Mouse (Mus musculus) hindbrain, postnatal 0 days (tissue): ENCODE results near the gene Btg2. TPM values are rescaled to one million over a fixed set of nuclear protein-coding genes. Genes with fewer than 3 reads are reported as not detected.

ENCODE experiments used
- ATAC-seq: fragments of 200-750 bp; cut with Nextera tagmentation; 2 replicates; pipeline ENCODE4 v1.8.0; 2017; ENCODE audit warnings: mild to moderate bottlenecking, moderate TSS enrichment, moderate library complexity
- DNase-seq: peaks from one replicate; pipeline ENCODE4 v3.0.0-alpha.2; 2015; ENCODE audit warnings: low spot score
- H3K27ac ChIP-seq: fragments of 300-500 bp; sonication (generic); 2 replicates; pipeline ENCODE4 v1.5.1; 2014; ENCODE audit warnings: mild to moderate bottlenecking
- H3K27me3 ChIP-seq: fragments of 300-500 bp; sonication (generic); 2 replicates; pipeline ENCODE4 v1.6.1; 2014; ENCODE audit warnings: low read length, mixed read lengths; ENCODE audit not compliant: insufficient read depth
- H3K36me3 ChIP-seq: fragments of 300-500 bp; sonication (generic); 2 replicates; pipeline ENCODE4 v1.6.1; 2014; ENCODE audit warnings: low read length, mixed read lengths; ENCODE audit not compliant: insufficient read depth
- H3K4me1 ChIP-seq: fragments of 300-500 bp; sonication (generic); 2 replicates; pipeline ENCODE4 v1.6.1; 2014; ENCODE audit warnings: antibody characterized with exemption, low read length, mixed read lengths; ENCODE audit not compliant: insufficient read depth
- H3K4me2 ChIP-seq: fragments of 300-500 bp; sonication (generic); 2 replicates; pipeline ENCODE4 v1.6.1; 2014; ENCODE audit warnings: low read depth, mild to moderate bottlenecking, low read length, moderate library complexity, mixed read lengths
- H3K4me3 ChIP-seq: fragments of 300-500 bp; sonication (generic); 2 replicates; pipeline ENCODE4 v1.5.1; 2014; ENCODE audit warnings: low read length
- H3K9ac ChIP-seq: fragments of 300-500 bp; sonication (generic); replicated peaks from 2 replicates; pipeline ENCODE4 v1.6.1; 2014; ENCODE audit warnings: mild to moderate bottlenecking, low read length, moderate library complexity, mixed read lengths
- H3K9me3 ChIP-seq: fragments of 300-500 bp; sonication (generic); 2 replicates; pipeline ENCODE4 v1.6.1; 2016; ENCODE audit warnings: low read length, mixed read lengths
- CTCF ChIP-seq: IDR thresholded peaks from 2 replicates; pipeline ENCODE4 v1.5.1; 2016; ENCODE audit warnings: antibody characterized with exemption, control low read depth, low read depth
- WGBS: fragments of 180-500 bp; shearing (Covaris S2); extraction: QIAGEN DNeasy Blood & Tissue Kit; methylation state at CpG from one replicate; pipeline ENCODE4 v1.1.7; 2014; 5-methylcytosine and 5-hydroxymethylcytosine counted together
- polyA plus RNA-seq: library from polyadenylated mRNA; unstranded; fragments of >200 nt; fragmentation: Nextera tagmentation; extraction: Ambion mirVana; gene quantifications from 2 replicates; pipeline ENCODE4 v1.2.1, GENCODE M21; 2015
- total RNA-seq: library from RNA; depleted of rRNA; stranded (reverse); fragments of >200 nt; gene quantifications from 2 replicates; pipeline ENCODE4 v1.2.3, GENCODE M21; 2014; rRNA removed

Gene Btg2
- total RNA-seq (11.2 and 26.1 TPM in 2 replicates), polyA plus RNA-seq (13.2 and 14.8 TPM in 2 replicates)

DNA sequence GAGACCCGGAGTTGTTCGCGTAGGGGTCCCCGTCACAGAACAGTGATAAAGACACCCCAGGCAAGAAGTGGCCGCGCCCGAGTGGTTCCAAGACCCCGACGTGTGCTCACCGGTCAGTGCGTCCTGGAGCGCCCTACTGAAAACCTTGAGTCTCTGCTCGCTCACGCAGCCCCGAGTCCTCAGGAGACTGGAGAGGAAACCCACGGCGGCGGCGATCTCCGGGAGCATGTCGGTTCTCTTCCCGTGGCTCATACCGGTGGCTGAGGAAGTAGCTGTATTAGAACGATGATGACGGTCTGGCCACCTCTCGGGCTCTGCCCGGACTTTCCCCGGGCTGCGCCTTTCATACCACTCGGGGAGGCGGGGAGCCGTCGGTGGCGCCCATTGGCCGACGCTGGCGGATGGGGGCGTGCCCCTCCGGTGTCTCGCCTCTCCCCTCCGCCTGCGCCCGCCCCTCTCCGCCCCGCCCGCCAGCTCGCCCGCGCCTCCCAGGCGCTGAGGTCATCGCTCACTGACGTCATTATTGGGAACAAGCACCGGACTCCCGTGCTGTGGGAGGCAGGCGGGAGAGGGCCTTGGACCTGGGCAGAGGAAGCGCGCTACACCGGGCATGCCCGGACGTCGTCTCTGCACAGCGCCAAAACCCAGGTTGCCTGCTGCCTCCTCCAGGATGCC, at the start of gene Btg2:
Btg2 (minus strand) TSS at position 319 of the 675 bp plus-strand sequence.
- H3K9ac ChIP-seq: peak within 1 kb of the TSS; percentile 89
- peak; percentile 98 for DNase-seq
- H3K27ac ChIP-seq: peak within 1 kb of the TSS; percentile 79
- WGBS: 1% methylated on average over 53 of the region's 62 CpGs
- peak within 1 kb of the TSS; percentile 84 for H3K4me3 ChIP-seq
- peak within 1 kb of the TSS; percentile 80 for H3K4me2 ChIP-seq
- no peaks in the 10 kb centered on the region for H3K9me3 ChIP-seq
- H3K36me3 ChIP-seq: 0 out of 2 replicates have a peak, but pooled peaks cover 5% of the 10 kb centered on the region
- TF ChIP-seq CTCF: peak; percentile 18; the same call in 1 of the 2 replicates
- no peaks in the 10 kb centered on the region for H3K27me3 ChIP-seq
- H3K4me1 ChIP-seq: peaks cover 26% of the 10 kb centered on the region
- peak; percentile 96 for ATAC-seq

DNA sequence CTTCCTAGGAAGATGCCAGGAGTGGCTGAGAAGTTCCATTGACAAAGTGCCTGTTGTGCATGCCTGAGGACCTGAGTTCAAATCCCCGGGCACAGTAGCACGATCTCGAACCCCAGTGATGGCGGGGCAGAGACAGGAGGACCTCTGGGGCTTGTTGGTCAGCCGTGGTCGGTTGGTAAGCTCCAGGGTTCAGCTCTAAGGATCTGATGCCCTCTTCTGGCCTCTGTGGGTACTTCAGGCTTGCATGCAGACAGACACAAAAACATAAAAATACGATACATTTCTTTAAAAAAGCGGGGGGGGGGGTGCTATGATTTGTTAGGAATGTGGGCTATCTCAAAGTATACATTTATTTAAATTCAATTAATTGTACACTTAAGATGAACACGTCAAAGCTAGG, 43.3 kb upstream of the Btg2 start:
- no peak overlapping the region for H3K9ac ChIP-seq

DNA sequence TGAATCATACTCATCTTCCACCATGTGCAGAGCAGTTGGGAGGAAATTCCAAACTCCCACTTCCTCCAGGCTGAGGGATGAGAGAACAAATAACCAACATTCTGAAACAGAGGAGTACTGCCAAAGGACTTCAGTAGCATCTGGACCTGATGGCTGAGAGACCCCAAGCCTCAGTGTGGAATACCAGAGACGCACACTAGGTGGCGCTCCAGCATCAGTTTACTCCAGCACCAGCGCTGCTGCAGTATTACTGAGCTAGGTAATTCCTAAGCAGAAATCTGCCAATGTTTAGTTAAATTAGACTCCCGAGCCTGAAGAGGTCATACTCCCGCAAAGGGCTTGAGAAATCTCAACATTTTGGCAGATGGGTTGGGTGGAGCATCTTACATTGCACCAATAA, 41.3 kb upstream of the Btg2 start:
- no peaks in the 10 kb centered on the region for H3K36me3 ChIP-seq
- H3K4me2 ChIP-seq: peak overlapping the region; percentile 19; the same call in 1 of the 2 replicates
- TF ChIP-seq CTCF: peak; percentile 97
- 4% methylated on average over 5 of the region's 5 CpGs for WGBS
- no peaks in the 10 kb centered on the region for H3K4me1 ChIP-seq
- H3K27me3 ChIP-seq: no peaks in the 10 kb centered on the region
- H3K4me3 ChIP-seq: no peak overlapping the region
- H3K9ac ChIP-seq: no peak overlapping the region
- DNase-seq (peak; percentile 95), ATAC-seq (peak; percentile 86)
- H3K27ac ChIP-seq: no peak overlapping the region
- no peaks in the 10 kb centered on the region for H3K9me3 ChIP-seq

More for the DNA sequence above, 43.3 kb upstream of the Btg2 start:
- H3K27ac ChIP-seq: no peak overlapping the region
- H3K4me2 ChIP-seq: no peak overlapping the region
- H3K4me3 ChIP-seq: no peak overlapping the region
- H3K9me3 ChIP-seq: no peaks in the 10 kb centered on the region
- peak; percentile 70 for TF ChIP-seq CTCF
- no peaks in the 10 kb centered on the region for H3K27me3 ChIP-seq
- WGBS: 54% methylated on average over 9 of the region's 9 CpGs
- H3K36me3 ChIP-seq: no peaks in the 10 kb centered on the region
- peak; percentile 57 for DNase-seq
- H3K4me1 ChIP-seq: no peaks in the 10 kb centered on the region
- no peak for ATAC-seq

DNA sequence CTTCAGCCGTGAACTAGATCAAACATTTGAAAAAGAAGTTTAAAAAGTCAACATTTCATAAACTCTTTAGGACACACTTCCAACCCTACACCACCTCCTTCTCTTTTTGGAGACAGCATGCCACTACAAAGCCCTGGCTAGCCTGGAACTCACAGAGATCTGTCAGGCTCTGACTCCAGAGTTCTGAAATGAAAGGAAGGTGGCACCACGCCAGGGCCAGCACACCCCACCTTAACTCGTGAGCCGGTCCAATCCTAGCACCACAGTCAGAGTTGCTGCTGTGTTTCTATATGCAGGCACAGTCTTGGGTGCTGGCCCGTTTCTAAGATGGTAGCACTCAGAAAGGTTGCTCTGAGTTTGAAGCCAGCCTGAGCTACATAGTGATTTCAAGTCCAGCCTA, 38.2 kb upstream of the Btg2 start:
- H3K4me3 ChIP-seq: no peak overlapping the region
- H3K36me3 ChIP-seq: no peaks in the 10 kb centered on the region
- no peak overlapping the region for H3K4me2 ChIP-seq
- no peaks in the 10 kb centered on the region for H3K27me3 ChIP-seq
- no peak overlapping the region for H3K27ac ChIP-seq
- no peak overlapping the region for H3K9ac ChIP-seq
- ATAC-seq (no peak), DNase-seq (no peak)
- 61% methylated on average over 5 of the region's 5 CpGs for WGBS
- H3K4me1 ChIP-seq: no peaks in the 10 kb centered on the region
- TF ChIP-seq CTCF: no peak
- no peaks in the 10 kb centered on the region for H3K9me3 ChIP-seq

DNA sequence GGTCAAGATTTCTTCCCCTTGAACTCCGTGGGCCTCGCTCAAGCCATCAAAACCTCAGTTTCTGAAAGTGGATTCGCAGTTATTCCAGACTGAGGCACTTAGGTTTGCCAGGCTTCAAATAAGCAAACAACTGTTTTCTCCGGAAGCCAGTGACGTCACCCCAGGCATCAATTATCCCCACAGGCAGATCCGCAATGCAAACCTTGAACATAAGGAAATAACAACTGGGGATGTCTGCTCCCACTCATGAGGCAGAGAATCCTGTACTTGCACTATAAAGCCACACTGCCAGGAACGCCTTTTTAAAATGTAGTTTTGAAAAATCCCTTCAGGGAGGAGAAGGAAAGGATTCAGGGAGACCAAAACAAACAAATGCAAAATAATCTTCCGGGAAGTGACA, 36.5 kb upstream of the Btg2 start:
- Histone ChIP-seq H3K27me3 (no peaks in the 10 kb centered on the region), H3K4me2 (no peak overlapping the region), H3K4me1 (no peaks in the 10 kb centered on the region), H3K9ac (no peak overlapping the region), H3K27ac (no peak overlapping the region), H3K36me3 (no peaks in the 10 kb centered on the region), H3K4me3 (no peak overlapping the region), H3K9me3 (no peaks in the 10 kb centered on the region)
- no peak for TF ChIP-seq CTCF
- WGBS: 61% methylated on average over 8 of the region's 8 CpGs
- ATAC-seq (no peak), DNase-seq (peak; percentile 24)

DNA sequence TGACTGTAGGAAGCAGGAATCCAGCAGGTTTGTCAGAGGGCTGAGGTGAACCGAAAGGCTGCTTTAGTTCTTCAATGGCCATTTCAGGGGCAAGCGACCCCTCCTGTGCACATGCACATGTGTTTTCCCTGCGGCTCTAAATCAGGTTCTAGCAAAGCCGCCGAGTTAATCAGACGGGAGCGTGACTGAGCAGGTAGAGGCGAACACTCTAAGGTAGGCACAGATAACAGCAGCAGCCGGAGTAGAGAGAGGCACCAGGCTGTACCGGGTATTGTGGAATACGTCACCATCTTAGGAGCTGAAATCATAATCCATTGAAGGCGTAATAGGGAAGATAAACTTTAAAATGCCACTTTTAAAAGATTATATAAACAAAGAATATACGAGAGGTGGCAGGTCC, 35.8 kb upstream of the Btg2 start:
- Histone ChIP-seq H3K4me3 (no peak overlapping the region), H3K27ac (no peak overlapping the region), H3K27me3 (no peaks in the 10 kb centered on the region), H3K9ac (no peak overlapping the region), H3K4me1 (no peaks in the 10 kb centered on the region), H3K36me3 (no peaks in the 10 kb centered on the region), H3K9me3 (no peaks in the 10 kb centered on the region), H3K4me2 (no peak overlapping the region)
- DNase-seq (no peak), ATAC-seq (no peak)
- 89% methylated on average over 13 of the region's 13 CpGs for WGBS
- TF ChIP-seq CTCF: no peak

DNA sequence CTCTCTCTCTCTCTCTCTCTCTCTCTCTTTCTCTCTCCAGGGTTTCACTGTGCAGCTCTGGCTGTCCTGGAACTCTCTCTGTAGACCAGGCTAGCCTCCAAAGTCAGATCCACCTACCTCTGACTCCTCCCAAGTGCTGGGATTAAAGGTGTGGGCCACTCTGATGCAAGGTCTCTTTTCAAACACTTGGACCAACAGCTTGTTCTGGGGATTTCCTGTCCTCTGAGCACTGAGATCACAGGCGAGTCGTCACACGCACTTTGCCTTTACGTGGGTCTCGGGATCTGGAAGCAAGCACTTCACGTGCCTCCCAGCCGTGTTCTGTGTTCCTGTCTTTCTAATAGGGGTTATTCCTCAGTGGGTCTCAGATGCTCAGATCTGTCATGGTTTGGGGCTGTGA, 35.1 kb upstream of the Btg2 start:
- WGBS: 81% methylated on average over 7 of the region's 7 CpGs
- no peaks in the 10 kb centered on the region for H3K36me3 ChIP-seq
- no peak for ATAC-seq

More for the DNA sequence above, 35.1 kb upstream of the Btg2 start:
- Histone ChIP-seq H3K4me1 (no peaks in the 10 kb centered on the region), H3K4me2 (no peak overlapping the region), H3K27ac (no peak overlapping the region), H3K27me3 (no peaks in the 10 kb centered on the region), H3K9me3 (no peaks in the 10 kb centered on the region), H3K4me3 (no peak overlapping the region), H3K9ac (no peak overlapping the region)
- TF ChIP-seq CTCF: no peak
- no peak for DNase-seq
